Mouse (Mus musculus) lung, adult 2 months (tissue): ENCODE results near the gene Tmem132e.

ENCODE experiments used
- CTCF ChIP-seq: fragments of 200-500 bp; IDR thresholded peaks from 2 replicates; pipeline ENCODE4 v1.5.1; 2011; ENCODE audit warnings: mild to moderate bottlenecking, low read length, control low read depth; ENCODE audit not compliant: insufficient read depth
- POLR2A ChIP-seq: fragments of 200-500 bp; IDR thresholded peaks from 2 replicates; pipeline ENCODE4 v1.6.1; 2011; ENCODE audit warnings: low read depth, mild to moderate bottlenecking, control low read depth, low read length, borderline replicate concordance; ENCODE audit errors: extremely low read depth

DNA sequence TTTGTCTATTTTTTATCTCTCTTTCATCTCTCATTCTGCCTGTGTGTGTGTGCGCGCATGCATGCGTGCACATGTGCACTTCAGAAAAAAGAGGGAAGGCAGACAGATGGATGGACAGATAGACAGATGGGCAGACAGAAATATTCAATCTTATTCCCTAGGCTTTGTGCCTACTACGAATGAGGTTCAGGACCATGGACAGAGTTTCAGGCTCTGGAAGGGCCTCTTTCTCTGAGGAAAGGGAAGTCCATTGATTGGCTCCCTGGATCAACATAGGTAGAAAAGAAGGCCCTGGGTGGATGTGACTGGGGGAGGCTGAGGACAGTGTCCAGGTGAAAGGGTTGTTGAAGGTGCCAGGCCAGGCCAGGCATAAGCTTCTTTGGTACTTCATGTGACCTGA, 17.1 kb upstream of the Tmem132e start:
- TF ChIP-seq POLR2A = no peak
- no peak for TF ChIP-seq CTCF
